Mouse (Mus musculus) hindbrain, postnatal 0 days (tissue): ENCODE measurements around the gene Ky. TPM values are rescaled to one million over a fixed set of nuclear protein-coding genes. Genes with fewer than 3 reads are reported as not detected.

Source experiments
- ATAC-seq: fragments of 200-750 bp; cut with Nextera tagmentation; 2 replicates; pipeline ENCODE4 v1.8.0; 2017; ENCODE audit warnings: mild to moderate bottlenecking, moderate TSS enrichment, moderate library complexity
- DNase-seq: peaks from one replicate; pipeline ENCODE4 v3.0.0-alpha.2; 2015; ENCODE audit warnings: low spot score
- H3K27ac ChIP-seq: fragments of 300-500 bp; sonication (generic); 2 replicates; pipeline ENCODE4 v1.5.1; 2014; ENCODE audit warnings: mild to moderate bottlenecking
- H3K27me3 ChIP-seq: fragments of 300-500 bp; sonication (generic); 2 replicates; pipeline ENCODE4 v1.6.1; 2014; ENCODE audit warnings: low read length, mixed read lengths; ENCODE audit not compliant: insufficient read depth
- H3K36me3 ChIP-seq: fragments of 300-500 bp; sonication (generic); 2 replicates; pipeline ENCODE4 v1.6.1; 2014; ENCODE audit warnings: low read length, mixed read lengths; ENCODE audit not compliant: insufficient read depth
- H3K4me1 ChIP-seq: fragments of 300-500 bp; sonication (generic); 2 replicates; pipeline ENCODE4 v1.6.1; 2014; ENCODE audit warnings: antibody characterized with exemption, low read length, mixed read lengths; ENCODE audit not compliant: insufficient read depth
- H3K4me2 ChIP-seq: fragments of 300-500 bp; sonication (generic); 2 replicates; pipeline ENCODE4 v1.6.1; 2014; ENCODE audit warnings: low read depth, mild to moderate bottlenecking, low read length, moderate library complexity, mixed read lengths
- H3K4me3 ChIP-seq: fragments of 300-500 bp; sonication (generic); 2 replicates; pipeline ENCODE4 v1.5.1; 2014; ENCODE audit warnings: low read length
- H3K9ac ChIP-seq: fragments of 300-500 bp; sonication (generic); replicated peaks from 2 replicates; pipeline ENCODE4 v1.6.1; 2014; ENCODE audit warnings: mild to moderate bottlenecking, low read length, moderate library complexity, mixed read lengths
- H3K9me3 ChIP-seq: fragments of 300-500 bp; sonication (generic); 2 replicates; pipeline ENCODE4 v1.6.1; 2016; ENCODE audit warnings: low read length, mixed read lengths
- CTCF ChIP-seq: IDR thresholded peaks from 2 replicates; pipeline ENCODE4 v1.5.1; 2016; ENCODE audit warnings: antibody characterized with exemption, control low read depth, low read depth
- WGBS: fragments of 180-500 bp; shearing (Covaris S2); extraction: QIAGEN DNeasy Blood & Tissue Kit; methylation state at CpG from one replicate; pipeline ENCODE4 v1.1.7; 2014; 5-methylcytosine and 5-hydroxymethylcytosine counted together
- polyA plus RNA-seq: library from polyadenylated mRNA; unstranded; fragments of >200 nt; fragmentation: Nextera tagmentation; extraction: Ambion mirVana; gene quantifications from 2 replicates; pipeline ENCODE4 v1.2.1, GENCODE M21; 2015
- total RNA-seq: library from RNA; depleted of rRNA; stranded (reverse); fragments of >200 nt; gene quantifications from 2 replicates; pipeline ENCODE4 v1.2.3, GENCODE M21; 2014

Gene Ky
- total and polyA plus RNA-seq, 2 experiments from 2014 or later: 1.1 to 2.3 TPM

DNA sequence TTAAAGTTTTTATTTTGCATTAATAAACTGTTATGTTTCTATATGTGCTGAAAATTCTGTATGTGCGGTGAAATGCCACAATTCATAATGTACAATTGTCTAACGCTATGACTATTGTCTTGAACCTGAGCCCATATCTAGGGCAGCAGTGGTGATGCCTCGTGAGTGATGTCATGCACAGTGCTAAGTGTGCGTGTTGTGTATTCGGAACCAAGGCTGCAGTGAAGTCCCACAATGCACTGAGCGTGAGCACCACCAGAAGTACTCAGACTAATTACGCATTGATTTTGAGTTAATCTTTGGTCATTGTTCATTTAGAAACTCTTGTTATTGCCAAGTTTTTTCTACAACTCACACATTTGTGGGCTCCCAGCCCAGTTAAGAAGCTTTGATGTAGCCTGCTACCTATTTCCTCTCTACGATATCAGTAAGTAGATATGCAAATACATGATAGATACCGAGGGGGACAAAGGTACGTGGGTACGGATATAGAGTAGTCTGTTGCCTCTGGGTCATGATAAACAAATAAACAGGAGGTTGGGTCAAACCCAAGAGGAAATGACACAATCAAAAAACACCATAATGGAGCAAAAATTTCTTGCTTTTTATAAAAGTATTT is 3.4 kb upstream of the Ky start:
- H3K27me3 ChIP-seq: no peaks in the 10 kb centered on the region
- TF ChIP-seq CTCF: no peak
- H3K27ac ChIP-seq: no peak overlapping the region
- peaks cover 10% of the 10 kb centered on the region for H3K4me1 ChIP-seq
- no peak overlapping the region for H3K9ac ChIP-seq
- no peak overlapping the region for H3K4me2 ChIP-seq
- no peak for DNase-seq
- no peaks in the 10 kb centered on the region for H3K36me3 ChIP-seq
- H3K4me3 ChIP-seq: no peak overlapping the region
- 81% methylated on average over 11 of the region's 11 CpGs for WGBS
- no peaks in the 10 kb centered on the region for H3K9me3 ChIP-seq
- no peak for ATAC-seq

DNA sequence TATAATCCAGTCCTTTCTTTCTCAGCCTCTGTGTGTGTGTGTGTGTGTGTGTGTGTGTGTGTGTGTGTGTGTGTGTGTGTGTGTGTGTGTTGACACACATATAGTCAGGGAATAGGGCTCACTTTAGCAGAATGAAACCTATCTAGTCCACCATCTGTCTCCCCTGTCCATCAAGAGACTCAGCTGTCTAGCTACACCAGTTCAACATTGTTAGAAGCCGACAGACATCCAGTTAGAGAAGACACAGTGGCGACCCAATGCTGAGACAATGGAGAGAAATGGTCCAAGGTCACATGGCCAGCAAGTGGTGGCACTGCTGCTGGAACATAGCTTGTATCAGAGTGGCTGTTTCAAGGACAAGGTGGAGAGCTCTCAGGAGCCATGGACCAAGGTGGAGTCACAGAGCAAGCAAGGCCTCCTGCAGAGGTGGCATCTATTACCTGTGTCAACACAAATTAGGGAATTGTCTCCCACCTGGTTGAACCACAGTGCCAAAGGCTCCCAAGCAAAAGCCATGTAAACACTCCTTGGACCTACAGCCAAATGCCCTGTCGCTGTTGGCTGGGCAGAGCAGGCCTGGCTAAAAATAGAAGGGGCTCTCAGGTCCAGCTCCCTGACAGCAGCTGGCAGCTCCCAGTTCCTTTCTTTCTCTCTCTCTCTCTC is 703 bp upstream of the Ky start:
- no peak overlapping the region for H3K27ac ChIP-seq
- peaks cover 10% of the 10 kb centered on the region; the same call in 1 of the 2 replicates for H3K4me1 ChIP-seq
- TF ChIP-seq CTCF: no peak
- no peaks in the 10 kb centered on the region for H3K36me3 ChIP-seq
- H3K9me3 ChIP-seq: no peaks in the 10 kb centered on the region
- WGBS: 58% methylated on average over 3 of the region's 3 CpGs
- H3K4me2 ChIP-seq: no peak overlapping the region
- no peak for ATAC-seq
- no peak overlapping the region for H3K4me3 ChIP-seq
- H3K27me3 ChIP-seq: no peaks in the 10 kb centered on the region
- no peak overlapping the region for H3K9ac ChIP-seq
- no peak for DNase-seq

DNA sequence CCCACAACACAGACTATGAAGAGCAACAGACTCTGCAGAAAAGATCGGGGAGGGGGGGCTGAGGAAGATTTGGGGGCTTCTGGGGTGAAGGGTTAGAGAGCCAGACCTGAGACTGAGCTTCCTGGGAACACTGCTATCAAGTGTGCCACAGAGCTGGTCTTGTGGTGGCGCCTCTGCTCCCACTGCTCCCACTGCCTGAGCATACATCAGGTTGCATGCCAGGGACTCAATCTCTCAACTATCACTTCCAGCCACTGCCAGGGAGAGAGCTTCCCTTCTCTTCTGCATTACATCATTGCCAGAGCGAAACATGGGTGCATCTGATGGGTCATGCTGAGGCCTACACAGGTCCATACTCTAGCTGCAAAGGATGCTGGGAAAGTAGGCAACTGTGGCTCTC is 2.8 kb downstream of the Ky start:
- Histone ChIP-seq H3K9me3 (no peaks in the 10 kb centered on the region), H3K4me1 (peaks cover 10% of the 10 kb centered on the region; the same call in 1 of the 2 replicates), H3K27me3 (no peaks in the 10 kb centered on the region), H3K9ac (no peak overlapping the region), H3K27ac (no peak overlapping the region), H3K4me2 (no peak overlapping the region), H3K36me3 (no peaks in the 10 kb centered on the region), H3K4me3 (no peak overlapping the region)
- no peak for DNase-seq
- 83% methylated on average over 3 of the region's 3 CpGs for WGBS
- TF ChIP-seq CTCF: no peak
- ATAC-seq: no peak

DNA sequence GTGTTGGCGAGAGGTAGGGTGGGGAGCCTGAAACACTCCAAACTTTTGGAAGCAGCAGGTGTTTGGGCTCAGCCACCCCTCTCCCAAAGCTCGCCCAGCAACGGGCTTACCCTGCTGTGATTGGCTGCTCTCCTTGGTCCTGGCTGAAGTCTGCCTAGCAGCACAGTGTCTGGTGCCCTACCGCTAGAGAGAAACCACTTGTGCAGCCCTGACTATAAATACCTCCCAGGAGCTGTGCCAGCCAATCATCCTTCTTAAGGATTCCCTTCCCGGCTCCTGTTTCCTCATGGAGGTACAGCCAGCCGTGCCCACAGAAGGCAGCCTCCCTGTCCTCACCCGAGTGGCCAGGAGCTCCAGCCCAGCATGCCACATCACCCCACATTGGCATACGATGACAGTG is 5.9 kb downstream of the Ky start:
- Histone ChIP-seq H3K27ac (no peak overlapping the region), H3K9ac (no peak overlapping the region), H3K4me2 (no peak overlapping the region), H3K36me3 (no peaks in the 10 kb centered on the region), H3K4me3 (no peak overlapping the region), H3K4me1 (peaks cover under 1% of the 10 kb centered on the region; the same call in 1 of the 2 replicates), H3K9me3 (no peaks in the 10 kb centered on the region), H3K27me3 (no peaks in the 10 kb centered on the region)
- TF ChIP-seq CTCF: no peak
- WGBS: 43% methylated on average over 8 of the region's 8 CpGs
- DNase-seq (peak; percentile 30), ATAC-seq (peak; percentile 77; the same call in 1 of the 2 replicates)

DNA sequence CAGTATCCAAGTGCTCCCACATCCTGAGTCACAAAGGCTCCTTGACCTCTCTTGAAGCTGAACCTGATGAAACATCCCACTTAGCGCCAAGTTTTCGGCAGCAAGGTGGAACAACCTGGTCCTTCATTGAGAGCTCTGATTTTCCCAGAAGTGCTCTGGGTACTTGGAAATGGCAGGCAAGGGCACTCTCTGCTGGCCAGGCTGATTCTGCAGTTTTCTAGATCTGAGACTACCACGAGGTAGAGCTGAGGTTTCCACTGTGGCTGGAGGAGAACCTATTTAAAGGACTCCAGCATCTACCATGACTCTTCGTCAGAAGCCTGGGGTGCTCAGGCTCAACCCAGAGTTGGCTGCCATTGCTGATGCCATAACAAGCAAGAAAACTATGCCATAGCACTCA is 8.0 kb downstream of the Ky start:
- Histone ChIP-seq H3K27me3 (no peaks in the 10 kb centered on the region), H3K36me3 (no peaks in the 10 kb centered on the region), H3K9ac (no peak overlapping the region), H3K27ac (no peak overlapping the region), H3K9me3 (no peaks in the 10 kb centered on the region), H3K4me2 (no peak overlapping the region), H3K4me1 (no peaks in the 10 kb centered on the region), H3K4me3 (no peak overlapping the region)
- 77% methylated on average over 4 of the region's 4 CpGs for whole genome bisulfite sequencing
- peak; percentile 12; the same call in 1 of the 2 replicates for TF ChIP-seq CTCF
- DNase-seq (no peak), ATAC-seq (no peak)

DNA sequence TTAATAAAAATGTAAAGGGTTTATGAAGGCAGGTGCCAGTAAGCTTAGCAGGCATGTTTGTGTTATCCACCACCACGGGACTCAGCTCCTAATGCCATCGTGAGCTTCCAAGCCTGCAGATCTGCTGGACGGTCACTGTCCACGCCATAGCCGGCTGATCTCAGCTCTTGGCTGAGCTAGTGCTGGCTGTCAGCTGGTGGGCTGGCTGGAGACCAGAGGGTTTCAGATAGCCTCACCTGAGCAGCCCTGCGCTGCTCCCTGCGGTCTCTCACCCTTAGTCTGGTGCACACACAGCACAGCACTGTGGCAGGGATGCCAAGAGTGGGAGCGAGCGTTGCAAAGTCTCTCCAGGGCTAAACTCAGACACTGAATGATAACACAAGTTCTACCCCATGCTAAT is 12.9 kb downstream of the Ky start:
- ATAC-seq: no peak
- Histone ChIP-seq H3K9me3 (no peaks in the 10 kb centered on the region), H3K4me3 (no peak overlapping the region), H3K27ac (no peak overlapping the region), H3K27me3 (no peaks in the 10 kb centered on the region), H3K4me1 (no peaks in the 10 kb centered on the region), H3K4me2 (no peak overlapping the region), H3K36me3 (no peaks in the 10 kb centered on the region), H3K9ac (no peak overlapping the region)
- no peak for TF ChIP-seq CTCF
- DNase-seq: no peak
- 73% methylated on average over 9 of the region's 9 CpGs for WGBS

DNA sequence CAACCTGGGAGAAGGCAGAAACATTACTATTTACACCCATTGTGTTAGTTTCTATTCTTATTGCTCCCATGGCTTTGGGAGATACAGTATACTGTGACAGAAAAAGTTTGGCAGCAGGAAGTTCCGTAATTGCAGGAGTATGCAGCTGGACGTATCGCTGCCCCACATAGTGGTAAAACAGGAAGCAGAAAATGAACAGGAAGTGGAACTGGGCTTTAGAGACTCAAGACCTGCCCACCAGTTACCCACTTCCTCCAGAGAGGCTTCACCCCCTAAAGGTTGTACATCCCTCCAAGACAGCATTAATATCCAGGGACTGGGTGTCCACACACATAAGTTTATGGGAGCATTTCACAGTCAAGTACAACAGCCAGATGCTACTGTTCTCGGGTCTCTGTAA is 15.8 kb downstream of the Ky start:
- Histone ChIP-seq H3K4me3 (no peak overlapping the region), H3K36me3 (no peaks in the 10 kb centered on the region), H3K4me2 (no peak overlapping the region), H3K4me1 (no peaks in the 10 kb centered on the region), H3K27ac (no peak overlapping the region), H3K9me3 (no peaks in the 10 kb centered on the region), H3K9ac (no peak overlapping the region), H3K27me3 (no peaks in the 10 kb centered on the region)
- no peak for TF ChIP-seq CTCF
- 85% methylated on average over 4 of the region's 4 CpGs for WGBS
- no peak for ATAC-seq
- DNase-seq: no peak
